Mouse (Mus musculus) lung, postnatal 14 days (tissue): Measurements from ENCODE around the gene Nelfe.

Source experiments
- DNase-seq: peaks from one replicate; pipeline ENCODE4 v3.0.0; 2021

Nelfe gene

GRCm38 (mm10) chr17:34847615-34848014 is 2.6 kb upstream of the Nelfe start:
- DNase-seq = no peak

- DNase-seq = no peak
Measured at GRCm38 (mm10) chr17:34850517-34851125, 430 bp downstream of the Nelfe start.

- DNase-seq = no peak
Measured at GRCm38 (mm10) chr17:34853511-34853910, 3.3 kb downstream of the Nelfe start.

GRCm38 (mm10) chr17:34854761-34855160 is 4.6 kb downstream of the Nelfe start:
- DNase-seq = no peak

- peak; percentile 68 for DNase-seq
Measured at GRCm38 (mm10) chr17:34855825-34856224, 5.6 kb downstream of the Nelfe start.

GRCm38 (mm10) chr17:34858670-34859069 is 8.5 kb downstream of the Nelfe start:
- no peak for DNase-seq

GRCm38 (mm10) chr17:34860514-34860913 is 10.3 kb downstream of the Nelfe start:
- DNase-seq = no peak

GRCm38 (mm10) chr17:34861704-34862415 is 11.7 kb downstream of the Nelfe start:
- DNase-seq = peak; percentile 38

GRCm38 (mm10) chr17:34862416-34863081 is 12.4 kb downstream of the Nelfe start, which contains the start of gene Cfb:
Gene Cfb (minus strand): TSS chr17:34862518.
- DNase-seq = no peak

- no peak for DNase-seq
Measured at GRCm38 (mm10) chr17:34865981-34866380, 15.8 kb downstream of the Nelfe start.

GRCm38 (mm10) chr17:34874321-34874720 is 24.1 kb downstream of the Nelfe start:
- DNase-seq = no peak

GRCm38 (mm10) chr17:34879336-34879879 is 29.2 kb downstream of the Nelfe start, which contains the start of gene Zbtb12:
Gene Zbtb12 (plus strand): TSS chr17:34879483.
- DNase-seq = no peak

GRCm38 (mm10) chr17:34881166-34881565 is 31.0 kb downstream of the Nelfe start:
- DNase-seq = no peak

GRCm38 (mm10) chr17:34881683-34882310 is 31.6 kb downstream of the Nelfe start, which contains the start of gene Gm20547:
Gene Gm20547 (minus strand): TSS chr17:34882042.
- no peak for DNase-seq

GRCm38 (mm10) chr17:34883332-34883731 is 33.1 kb downstream of the Nelfe start:
- DNase-seq = no peak

- DNase-seq = no peak
Measured at GRCm38 (mm10) chr17:34884704-34885103, 34.5 kb downstream of the Nelfe start.

- DNase-seq = no peak
Measured at GRCm38 (mm10) chr17:34885615-34886014, 35.4 kb downstream of the Nelfe start.

GRCm38 (mm10) chr17:34887942-34888341 is 37.8 kb downstream of the Nelfe start:
- DNase-seq = no peak

- no peak for DNase-seq
Measured at GRCm38 (mm10) chr17:34890074-34890743, 40.0 kb downstream of the Nelfe start.

GRCm38 (mm10) chr17:34891377-34891776 is 41.2 kb downstream of the Nelfe start:
- no peak for DNase-seq

GRCm38 (mm10) chr17:34893072-34893824 is 43.1 kb downstream of the Nelfe start:
- no peak for DNase-seq
